Mouse (Mus musculus): ENCODE results near the gene Abca2. TPM values are rescaled to one million over a fixed set of nuclear protein-coding genes. Genes with fewer than 3 reads are reported as not detected.

The Abca2 gene
- 51.0 and 64.0 TPM in 2 replicates for polyA plus RNA-seq (2012; rRNA removed)

- WGBS: under 1% methylated on average over 89 of the region's 89 CpGs
These were observed at the start of gene Abca2 for GRCm38 (mm10) chr2:25428442-25429236. Gene Abca2, plus strand, starts transcription at chr2:25428703.

GRCm38 (mm10) chr2:25384492-25384891, 44.0 kb upstream of the Abca2 start:
- no peak overlapping the region for H3K27ac ChIP-seq (ENCODE audit: insufficient read depth, low read depth, low read length)
- no peaks in the 10 kb centered on the region; the same call in 1 of the 2 replicates for H3K4me1 ChIP-seq (ENCODE audit: control insufficient read depth, insufficient read depth, low read length)
- no peak overlapping the region for H3K4me3 ChIP-seq (ENCODE audit: insufficient read depth, low read depth, low read length)
- no peaks in the 10 kb centered on the region for H3K27me3 ChIP-seq (replicated peaks; ENCODE audit: control insufficient read depth, insufficient read depth, low read length)
- H3K36me3 ChIP-seq (ENCODE audit: control insufficient read depth, insufficient read depth, low read length): no peaks in the 10 kb centered on the region
- WGBS: 90% methylated on average over 5 of the region's 5 CpGs
- no peak for DNase-seq
- no peak for TF ChIP-seq CTCF (conservative IDR thresholded peaks at IDR 0.05; ENCODE audit: insufficient read depth, insufficient read length, low read depth, low read length)
- no peak for TF ChIP-seq POLR2A (IDR thresholded peaks at IDR 0.05; ENCODE audit: low read depth, low read length)

More at GRCm38 (mm10) chr2:25428442-25429236, at the start of gene Abca2:
- Histone ChIP-seq H3K4me3 (ENCODE audit: insufficient read depth, low read depth, low read length) (peak within 1 kb of the TSS; percentile 71), H3K27me3 (replicated peaks; ENCODE audit: control insufficient read depth, insufficient read depth, low read length) (no peaks in the 10 kb centered on the region), H3K4me1 (ENCODE audit: control insufficient read depth, insufficient read depth, low read length) (peaks cover 13% of the 10 kb centered on the region; the same call in 1 of the 2 replicates), H3K36me3 (ENCODE audit: control insufficient read depth, insufficient read depth, low read length) (no peaks in the 10 kb centered on the region), H3K27ac (ENCODE audit: insufficient read depth, low read depth, low read length) (peak within 1 kb of the TSS; percentile 1; the same call in 1 of the 2 replicates)
- TF ChIP-seq POLR2A (IDR thresholded peaks at IDR 0.05; ENCODE audit: low read depth, low read length) (no peak), CTCF (conservative IDR thresholded peaks at IDR 0.05; ENCODE audit: insufficient read depth, insufficient read length, low read depth, low read length) (peak; percentile 75)
- peak; percentile 97 for DNase-seq

- Histone ChIP-seq H3K27me3 (replicated peaks; ENCODE audit: control insufficient read depth, insufficient read depth, low read length) (no peaks in the 10 kb centered on the region), H3K4me3 (ENCODE audit: insufficient read depth, low read depth, low read length) (no peak overlapping the region), H3K27ac (ENCODE audit: insufficient read depth, low read depth, low read length) (no peak overlapping the region), H3K4me1 (ENCODE audit: control insufficient read depth, insufficient read depth, low read length) (peaks cover 5% of the 10 kb centered on the region; the same call in 1 of the 2 replicates), H3K36me3 (ENCODE audit: control insufficient read depth, insufficient read depth, low read length) (no peaks in the 10 kb centered on the region)
- TF ChIP-seq POLR2A (IDR thresholded peaks at IDR 0.05; ENCODE audit: low read depth, low read length) (no peak), CTCF (conservative IDR thresholded peaks at IDR 0.05; ENCODE audit: insufficient read depth, insufficient read length, low read depth, low read length) (no peak)
- 76% methylated on average over 5 of the region's 5 CpGs for WGBS
- no peak for DNase-seq
These were observed 37.2 kb upstream of the Abca2 start for GRCm38 (mm10) chr2:25391266-25391665.

GRCm38 (mm10) chr2:25394281-25395221, 34.0 kb upstream of the Abca2 start:
- TF ChIP-seq CTCF (conservative IDR thresholded peaks at IDR 0.05; ENCODE audit: insufficient read depth, insufficient read length, low read depth, low read length) (no peak), POLR2A (IDR thresholded peaks at IDR 0.05; ENCODE audit: low read depth, low read length) (no peak)
- Histone ChIP-seq H3K36me3 (ENCODE audit: control insufficient read depth, insufficient read depth, low read length) (no peaks in the 10 kb centered on the region), H3K4me1 (ENCODE audit: control insufficient read depth, insufficient read depth, low read length) (peaks cover 8% of the 10 kb centered on the region; the same call in 1 of the 2 replicates), H3K4me3 (ENCODE audit: insufficient read depth, low read depth, low read length) (no peak overlapping the region), H3K27me3 (replicated peaks; ENCODE audit: control insufficient read depth, insufficient read depth, low read length) (no peaks in the 10 kb centered on the region), H3K27ac (ENCODE audit: insufficient read depth, low read depth, low read length) (no peak overlapping the region)
- 42% methylated on average over 3 of the region's 3 CpGs for WGBS
- peak; percentile 29 for DNase-seq

GRCm38 (mm10) chr2:25395721-25396596, 32.5 kb upstream of the Abca2 start, which contains the start of gene Entpd2:
Gene Entpd2, plus strand, starts transcription at chr2:25395874.
- 0 out of 2 replicates have a peak, but pooled peaks have one; percentile 27 for TF ChIP-seq CTCF (conservative IDR thresholded peaks at IDR 0.05; ENCODE audit: insufficient read depth, insufficient read length, low read depth, low read length)
- TF ChIP-seq POLR2A (IDR thresholded peaks at IDR 0.05; ENCODE audit: low read depth, low read length): no peak
- Histone ChIP-seq H3K4me3 (ENCODE audit: insufficient read depth, low read depth, low read length) (peak within 1 kb of the TSS; percentile 59), H3K36me3 (ENCODE audit: control insufficient read depth, insufficient read depth, low read length) (no peaks in the 10 kb centered on the region), H3K27me3 (replicated peaks; ENCODE audit: control insufficient read depth, insufficient read depth, low read length) (no peaks in the 10 kb centered on the region), H3K4me1 (ENCODE audit: control insufficient read depth, insufficient read depth, low read length) (peaks cover 8% of the 10 kb centered on the region; the same call in 1 of the 2 replicates), H3K27ac (ENCODE audit: insufficient read depth, low read depth, low read length) (no peak within 1 kb of the TSS)
- WGBS: 4% methylated on average over 57 of the region's 57 CpGs
- peak; percentile 73 for DNase-seq

- TF ChIP-seq CTCF (conservative IDR thresholded peaks at IDR 0.05; ENCODE audit: insufficient read depth, insufficient read length, low read depth, low read length): no peak
- TF ChIP-seq POLR2A (IDR thresholded peaks at IDR 0.05; ENCODE audit: low read depth, low read length): no peak
- Histone ChIP-seq H3K36me3 (ENCODE audit: control insufficient read depth, insufficient read depth, low read length) (no peaks in the 10 kb centered on the region), H3K27ac (ENCODE audit: insufficient read depth, low read depth, low read length) (no peak overlapping the region), H3K27me3 (replicated peaks; ENCODE audit: control insufficient read depth, insufficient read depth, low read length) (no peaks in the 10 kb centered on the region), H3K4me3 (ENCODE audit: insufficient read depth, low read depth, low read length) (no peak overlapping the region), H3K4me1 (ENCODE audit: control insufficient read depth, insufficient read depth, low read length) (peaks cover 8% of the 10 kb centered on the region; the same call in 1 of the 2 replicates)
- WGBS: 76% methylated on average over 3 of the region's 3 CpGs
- DNase-seq: no peak
These were observed 31.9 kb upstream of the Abca2 start for GRCm38 (mm10) chr2:25396597-25396983.

Data from kidney, adult 2 months (tissue).